Mouse (Mus musculus) embryonic fibroblast, embryonic 13.5 days (primary cell): ENCODE measurements around the gene Defb10.
"Not testable (repeated sequence)": the region's sequence is repeated elsewhere in the genome, so short reads cannot be mapped to it uniquely, and the experiment has no call there.

Source experiments
- CTCF ChIP-seq: IDR thresholded peaks from 2 replicates; pipeline ENCODE4 v1.5.1; 2011; ENCODE audit warnings: mild to moderate bottlenecking, control low read depth, low read length, moderate library complexity, borderline replicate concordance; ENCODE audit not compliant: insufficient read depth
- POLR2A ChIP-seq: IDR thresholded peaks from 2 replicates; pipeline ENCODE4 v1.6.1; 2011; ENCODE audit warnings: low read depth, mild to moderate bottlenecking, control low read depth, low read length, moderate library complexity

GRCm38 (mm10) chr8:21885321-21885720 is 26.6 kb downstream of the Defb10 start, which contains the start of gene Defb9:
- TF ChIP-seq CTCF, POLR2A: not testable (repeated sequence)
